Mouse (Mus musculus): ENCODE results near the gene Cebpzos. TPM values are rescaled to one million over a fixed set of nuclear protein-coding genes. Genes with fewer than 3 reads are reported as not detected.

Cebpzos gene
- polyA plus RNA-seq, 1 experiment from 2014 or later: 59.5 TPM

DNA sequence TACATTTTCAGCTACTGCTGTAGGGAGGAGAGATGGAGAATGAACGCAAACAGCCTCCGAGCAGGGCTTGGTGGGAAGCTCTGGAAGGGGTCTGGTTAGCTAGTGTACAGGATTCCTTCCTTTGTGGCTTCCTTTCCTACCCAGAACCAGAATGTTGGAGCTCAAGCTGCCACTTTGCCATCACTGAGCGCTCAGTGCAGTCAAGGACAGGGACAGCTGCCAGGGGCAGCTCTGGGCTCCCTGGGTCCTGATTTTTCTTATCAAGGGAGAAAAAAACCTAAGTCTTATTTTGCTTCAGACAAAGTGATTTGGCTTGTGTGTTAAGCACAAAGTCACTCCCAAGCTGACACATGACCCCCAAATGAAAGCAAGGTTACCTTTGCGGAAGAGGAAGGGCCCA lies 27.7 kb upstream of the Cebpzos start:
- no peak for TF ChIP-seq EP300 (IDR thresholded peaks at IDR 0.05; ENCODE audit: low read depth)
- TF ChIP-seq CTCF (IDR thresholded peaks at IDR 0.05; ENCODE audit: low read depth): no peak
- no peaks in the 10 kb centered on the region for H3K27me3 ChIP-seq (ENCODE audit: insufficient read depth, low read length)
- H3K4me2 ChIP-seq (ENCODE audit: low read depth, low read length): no peak overlapping the region
- H3K4me1 ChIP-seq (ENCODE audit: insufficient read depth): no peaks in the 10 kb centered on the region
- H3K9ac ChIP-seq (replicated peaks): no peak overlapping the region
- no peak overlapping the region for H3K4me3 ChIP-seq (ENCODE audit: low read depth, low read length)
- 68% methylated on average over 4 of the region's 4 CpGs for WGBS (ENCODE audit: insufficient replicate concordance)
- H3K9me3 ChIP-seq (ENCODE audit: low read length): no peaks in the 10 kb centered on the region
- no peak overlapping the region for H3K27ac ChIP-seq (ENCODE audit: low read depth)
- no peaks in the 10 kb centered on the region for H3K36me3 ChIP-seq (replicated peaks; ENCODE audit: insufficient read depth, low read length)
- DNase-seq (no peak), ATAC-seq (no peak)

DNA sequence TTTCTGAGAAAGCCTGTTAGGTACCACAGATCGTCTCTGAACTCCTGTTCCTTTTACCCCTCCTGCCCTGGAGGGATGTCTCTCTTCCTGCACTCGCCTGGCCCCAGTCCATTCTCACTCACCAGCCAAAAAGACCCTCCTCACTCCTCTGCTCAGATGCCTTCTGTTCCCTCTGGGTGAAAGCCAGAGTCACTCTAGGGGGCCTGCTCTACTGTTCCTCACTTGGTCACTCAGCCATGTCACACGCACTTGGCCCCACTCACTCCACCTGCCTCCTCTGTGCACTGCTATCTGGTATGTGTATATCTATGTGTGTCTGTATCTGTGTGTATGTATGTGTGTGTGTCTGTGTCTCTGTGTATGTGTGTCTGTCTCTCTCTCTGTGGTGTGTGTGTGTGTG lies 27.1 kb upstream of the Cebpzos start:
- Histone ChIP-seq H3K27ac (ENCODE audit: low read depth) (no peak overlapping the region), H3K4me1 (ENCODE audit: insufficient read depth) (no peaks in the 10 kb centered on the region), H3K36me3 (replicated peaks; ENCODE audit: insufficient read depth, low read length) (no peaks in the 10 kb centered on the region), H3K9me3 (ENCODE audit: low read length) (no peaks in the 10 kb centered on the region), H3K9ac (replicated peaks) (no peak overlapping the region), H3K27me3 (ENCODE audit: insufficient read depth, low read length) (no peaks in the 10 kb centered on the region), H3K4me3 (ENCODE audit: low read depth, low read length) (no peak overlapping the region), H3K4me2 (ENCODE audit: low read depth, low read length) (no peak overlapping the region)
- no peak for TF ChIP-seq EP300 (IDR thresholded peaks at IDR 0.05; ENCODE audit: low read depth)
- no peak for TF ChIP-seq CTCF (IDR thresholded peaks at IDR 0.05; ENCODE audit: low read depth)
- ATAC-seq: no peak
- 60% methylated on average over 3 of the region's 3 CpGs for WGBS (ENCODE audit: insufficient replicate concordance)
- no peak for DNase-seq

DNA sequence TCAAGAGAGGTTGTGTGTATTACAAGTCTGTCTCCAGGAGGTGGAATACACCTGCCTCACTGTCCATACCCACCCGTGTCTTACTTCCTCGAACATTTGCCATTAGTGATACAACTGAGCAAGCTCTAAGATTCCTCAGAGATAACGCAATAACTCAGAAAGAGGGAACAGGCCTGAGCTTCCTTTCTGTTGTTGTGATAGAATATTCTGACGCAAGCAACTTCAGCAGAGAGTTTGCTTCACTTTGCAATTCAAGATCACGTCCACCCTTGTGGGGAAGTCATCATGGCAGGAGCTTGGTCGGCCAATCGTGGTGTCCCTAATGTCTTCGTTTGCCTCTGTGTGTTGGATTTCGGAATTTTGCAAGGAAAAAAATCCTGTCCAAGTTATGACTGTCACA lies 25.3 kb upstream of the Cebpzos start:
- TF ChIP-seq EP300 (IDR thresholded peaks at IDR 0.05; ENCODE audit: low read depth) (no peak), CTCF (IDR thresholded peaks at IDR 0.05; ENCODE audit: low read depth) (no peak)
- no peak overlapping the region for H3K4me3 ChIP-seq (ENCODE audit: low read depth, low read length)
- no peaks in the 10 kb centered on the region for H3K9me3 ChIP-seq (ENCODE audit: low read length)
- H3K36me3 ChIP-seq (replicated peaks; ENCODE audit: insufficient read depth, low read length): no peaks in the 10 kb centered on the region
- no peak overlapping the region for H3K27ac ChIP-seq (ENCODE audit: low read depth)
- no peak overlapping the region for H3K9ac ChIP-seq (replicated peaks)
- no peaks in the 10 kb centered on the region for H3K27me3 ChIP-seq (ENCODE audit: insufficient read depth, low read length)
- H3K4me2 ChIP-seq (ENCODE audit: low read depth, low read length): no peak overlapping the region
- 52% methylated on average over 9 of the region's 9 CpGs for WGBS (ENCODE audit: insufficient replicate concordance)
- DNase-seq (no peak), ATAC-seq (peak; percentile 29; the same call in 1 of the 2 replicates)
- H3K4me1 ChIP-seq (ENCODE audit: insufficient read depth): no peaks in the 10 kb centered on the region

DNA sequence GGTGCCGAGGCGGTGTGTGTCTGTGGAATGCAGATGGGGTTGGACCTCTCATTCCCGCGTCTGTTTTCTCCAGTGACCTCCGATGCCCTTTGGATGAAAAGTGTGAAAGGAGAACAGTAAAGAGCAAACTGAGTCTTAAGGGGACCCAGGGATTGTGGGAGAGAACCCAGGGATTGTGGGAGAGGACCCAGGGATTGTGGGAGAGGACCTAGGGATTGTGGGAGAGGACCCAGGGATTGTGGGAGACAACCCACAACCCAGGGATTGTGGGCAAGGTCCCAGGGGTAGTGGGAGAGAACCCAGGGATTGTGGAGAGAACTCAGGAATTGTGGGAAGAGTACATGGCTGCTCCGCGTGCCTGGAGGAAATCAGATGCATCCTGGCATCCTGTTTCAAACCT lies 21.3 kb upstream of the Cebpzos start:
- H3K4me1 ChIP-seq (ENCODE audit: insufficient read depth): no peaks in the 10 kb centered on the region
- no peak overlapping the region for H3K9ac ChIP-seq (replicated peaks)
- ATAC-seq: no peak
- TF ChIP-seq EP300 (IDR thresholded peaks at IDR 0.05; ENCODE audit: low read depth) (no peak), CTCF (IDR thresholded peaks at IDR 0.05; ENCODE audit: low read depth) (no peak)
- no peak overlapping the region for H3K4me3 ChIP-seq (ENCODE audit: low read depth, low read length)
- no peaks in the 10 kb centered on the region for H3K9me3 ChIP-seq (ENCODE audit: low read length)
- no peaks in the 10 kb centered on the region for H3K27me3 ChIP-seq (ENCODE audit: insufficient read depth, low read length)
- 71% methylated on average over 7 of the region's 7 CpGs for WGBS (ENCODE audit: insufficient replicate concordance)
- peak overlapping the region; percentile 42; the same call in 1 of the 2 replicates for H3K4me2 ChIP-seq (ENCODE audit: low read depth, low read length)
- no peaks in the 10 kb centered on the region for H3K36me3 ChIP-seq (replicated peaks; ENCODE audit: insufficient read depth, low read length)
- DNase-seq: no peak
- no peak overlapping the region for H3K27ac ChIP-seq (ENCODE audit: low read depth)

DNA sequence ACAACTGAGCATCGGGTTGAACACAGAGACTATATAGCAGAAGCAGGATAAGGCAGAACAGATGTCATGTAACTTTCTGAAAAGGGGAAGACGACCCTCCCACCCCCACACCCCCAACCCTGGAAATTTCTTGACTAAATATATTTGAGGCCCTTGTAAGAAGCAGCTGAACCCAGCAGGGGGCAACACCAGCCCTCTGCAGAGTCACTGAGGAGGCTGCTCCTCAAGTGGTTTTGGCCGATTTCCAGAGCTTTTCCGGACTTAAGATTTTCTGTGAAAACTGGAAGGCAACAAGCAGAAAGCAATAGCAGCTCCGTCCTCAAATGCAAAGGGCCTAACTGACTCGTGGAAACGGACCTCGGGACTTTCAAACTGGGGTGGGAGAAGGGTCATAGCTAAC lies 20.9 kb upstream of the Cebpzos start:
- Histone ChIP-seq H3K9me3 (ENCODE audit: low read length) (no peaks in the 10 kb centered on the region), H3K4me3 (ENCODE audit: low read depth, low read length) (no peak overlapping the region), H3K4me2 (ENCODE audit: low read depth, low read length) (peak overlapping the region; percentile 42), H3K9ac (replicated peaks) (no peak overlapping the region), H3K27ac (ENCODE audit: low read depth) (no peak overlapping the region), H3K27me3 (ENCODE audit: insufficient read depth, low read length) (no peaks in the 10 kb centered on the region), H3K36me3 (replicated peaks; ENCODE audit: insufficient read depth, low read length) (no peaks in the 10 kb centered on the region), H3K4me1 (ENCODE audit: insufficient read depth) (no peaks in the 10 kb centered on the region)
- no peak for ATAC-seq
- WGBS (ENCODE audit: insufficient replicate concordance): 16% methylated on average over 8 of the region's 8 CpGs
- TF ChIP-seq CTCF (IDR thresholded peaks at IDR 0.05; ENCODE audit: low read depth): peak; percentile 64
- TF ChIP-seq EP300 (IDR thresholded peaks at IDR 0.05; ENCODE audit: low read depth): no peak
- DNase-seq: peak; percentile 62

DNA sequence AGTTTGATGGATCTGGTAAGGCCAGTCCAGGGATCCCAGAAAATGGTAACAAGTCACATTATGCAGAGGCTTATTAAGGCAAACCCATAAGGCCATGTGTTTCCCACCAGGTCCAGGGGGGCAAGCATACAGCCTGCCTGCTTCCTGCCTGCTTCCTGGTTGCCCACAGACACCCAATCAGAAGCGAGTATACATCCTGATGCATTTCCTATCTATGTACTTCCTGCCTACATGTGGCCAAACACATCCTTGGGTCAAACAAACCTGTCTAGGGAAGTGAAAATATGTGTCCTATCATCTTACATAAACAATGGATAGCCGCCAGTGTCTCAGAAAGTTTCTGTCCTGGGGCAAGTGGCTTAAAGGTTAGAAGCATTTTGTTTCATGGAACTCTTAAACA lies 13.1 kb upstream of the Cebpzos start:
- H3K4me2 ChIP-seq (ENCODE audit: low read depth, low read length): no peak overlapping the region
- H3K4me3 ChIP-seq (ENCODE audit: low read depth, low read length): no peak overlapping the region
- H3K27me3 ChIP-seq (ENCODE audit: insufficient read depth, low read length): no peaks in the 10 kb centered on the region
- WGBS (ENCODE audit: insufficient replicate concordance): 67% methylated on average over 2 of the region's 2 CpGs
- TF ChIP-seq EP300 (IDR thresholded peaks at IDR 0.05; ENCODE audit: low read depth) (no peak), CTCF (IDR thresholded peaks at IDR 0.05; ENCODE audit: low read depth) (no peak)
- no peak overlapping the region for H3K27ac ChIP-seq (ENCODE audit: low read depth)
- DNase-seq: no peak
- no peaks in the 10 kb centered on the region for H3K4me1 ChIP-seq (ENCODE audit: insufficient read depth)
- no peak for ATAC-seq
- H3K9me3 ChIP-seq (ENCODE audit: low read length): no peaks in the 10 kb centered on the region
- no peaks in the 10 kb centered on the region for H3K36me3 ChIP-seq (replicated peaks; ENCODE audit: insufficient read depth, low read length)
- no peak overlapping the region for H3K9ac ChIP-seq (replicated peaks)

DNA sequence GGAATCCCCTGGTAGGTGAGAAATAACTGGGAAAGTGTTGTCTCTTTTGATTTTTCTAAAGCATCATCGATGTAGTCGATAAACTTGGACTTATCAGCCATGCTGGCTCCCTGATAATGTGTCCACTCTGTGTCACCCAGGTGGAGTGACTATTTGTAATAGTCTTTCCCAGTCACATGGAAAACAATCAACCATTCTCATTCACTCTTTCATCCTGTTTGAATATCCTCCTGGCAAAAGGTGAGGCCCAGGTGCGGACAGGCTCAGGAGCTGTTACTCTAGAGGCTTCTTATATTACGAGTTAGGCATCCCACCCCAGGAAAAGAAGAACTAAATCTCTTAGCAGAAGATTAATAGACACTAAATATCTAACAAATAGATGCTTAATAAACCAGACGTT lies 9.4 kb upstream of the Cebpzos start, which contains the start of gene Sult6b1:
Gene Sult6b1 (minus strand): TSS at position 101 of the 400 bp plus-strand sequence.
- no peaks in the 10 kb centered on the region for H3K4me1 ChIP-seq (ENCODE audit: insufficient read depth)
- DNase-seq (no peak), ATAC-seq (no peak)
- 77% methylated on average over 5 of the region's 5 CpGs for WGBS (ENCODE audit: insufficient replicate concordance)
- TF ChIP-seq CTCF (IDR thresholded peaks at IDR 0.05; ENCODE audit: low read depth) (no peak), EP300 (IDR thresholded peaks at IDR 0.05; ENCODE audit: low read depth) (no peak)
- no peak within 1 kb of the TSS for H3K4me2 ChIP-seq (ENCODE audit: low read depth, low read length)
- H3K27me3 ChIP-seq (ENCODE audit: insufficient read depth, low read length): no peaks in the 10 kb centered on the region
- H3K9ac ChIP-seq (replicated peaks): no peak within 1 kb of the TSS
- H3K9me3 ChIP-seq (ENCODE audit: low read length): no peaks in the 10 kb centered on the region
- H3K27ac ChIP-seq (ENCODE audit: low read depth): no peak within 1 kb of the TSS
- no peaks in the 10 kb centered on the region for H3K36me3 ChIP-seq (replicated peaks; ENCODE audit: insufficient read depth, low read length)
- H3K4me3 ChIP-seq (ENCODE audit: low read depth, low read length): no peak within 1 kb of the TSS
